Mouse (Mus musculus): ENCODE results near the gene Rsu1. TPM values are rescaled to one million over a fixed set of nuclear protein-coding genes. Genes with fewer than 3 reads are reported as not detected.

The Rsu1 gene
- polyA plus RNA-seq (2021; fragmentation: Nextera tagmentation) = 55.3 and 58.2 TPM in 2 replicates
- long read RNA-seq, experiment 1, transcript Rsu1-201 (9 exons, 1,546 nt) = major isoform, 85 of 94 reads
- long read RNA-seq, experiment 1, partial matches to known transcripts = 5 of 94 reads
- long read RNA-seq, experiment 1, other reads (novel, unspliced or antisense) = 2 of 94 reads
- long read RNA-seq, experiment 2, transcript Rsu1-203 (2 exons, 3,674 nt) = minor isoform, 8 of 204 reads
- long read RNA-seq, experiment 2, transcript Rsu1-201 (9 exons, 1,546 nt) = major isoform, 182 of 204 reads
- long read RNA-seq, experiment 2, partial matches to known transcripts = 2 of 204 reads
- long read RNA-seq, experiment 2, other reads (novel, unspliced or antisense) = 7 of 204 reads

GRCm38 (mm10) chr2:13271165-13271957 lies at the start of gene Rsu1:
Gene Rsu1 (minus strand): TSS chr2:13271415.

Other genes starting within 250 kb of the Rsu1 start
- gene Cubn, start 220.4 kb upstream of the Rsu1 start, polyA plus RNA-seq (2021; fragmentation: Nextera tagmentation) = 0.01 TPM in 2 replicates